Mouse (Mus musculus) G1E (cell line): Measurements from ENCODE around the gene Pum2.
"Not testable (repeated sequence)": the region's sequence is repeated elsewhere in the genome, so short reads cannot be mapped to it uniquely, and the experiment has no call there.

Experiments used
- CTCF ChIP-seq: IDR thresholded peaks from 2 replicates; pipeline ENCODE4 v1.5.1; 2012; ENCODE audit warnings: low read depth, low read length, inconsistent platforms, mixed read lengths
- GATA1 ChIP-seq: IDR thresholded peaks from 2 replicates; pipeline ENCODE4 v1.6.1; 2012; ENCODE audit warnings: borderline replicate concordance, low read length, inconsistent platforms, mixed read lengths

DNA sequence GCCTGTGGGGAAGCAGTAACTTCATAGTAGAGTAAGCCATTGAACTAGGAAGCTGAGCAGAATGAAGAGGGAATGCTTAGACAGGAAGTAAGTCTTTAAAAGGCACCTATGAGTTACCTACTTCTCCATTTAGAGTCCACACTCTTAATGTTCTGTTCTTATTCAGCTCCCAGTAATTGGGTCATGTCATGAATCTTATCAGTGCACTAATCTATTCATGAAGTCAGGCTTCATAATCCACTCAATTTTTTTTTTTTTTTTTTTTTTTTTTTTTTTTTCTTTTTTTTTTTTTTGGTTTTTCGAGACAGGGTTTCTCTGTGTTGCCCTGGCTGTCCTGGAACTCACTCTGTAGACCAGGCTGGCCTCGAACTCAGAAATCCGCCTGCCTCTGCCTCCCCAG lies 15.9 kb downstream of the Pum2 start:
- not testable (repeated sequence) for TF ChIP-seq CTCF, GATA1
